Mouse (Mus musculus): ENCODE data around the gene Fanca.

- TF ChIP-seq GATA1 (IDR thresholded peaks at IDR 0.05; ENCODE audit: borderline replicate concordance, low read length) = no peak
- no peak for TF ChIP-seq FLI1 (IDR thresholded peaks at IDR 0.05; ENCODE audit: low read length)
Observed at GRCm38 (mm10) chr8:123342253-123342652, 23.9 kb upstream of the Fanca start.

Data from megakaryocyte, embryonic 14.5 days (primary cell).